Mouse (Mus musculus) heart, postnatal 0 days (tissue): ENCODE results near the gene Nr2f1.

ENCODE experiments used
- CTCF ChIP-seq: IDR thresholded peaks from 2 replicates; pipeline ENCODE4 v1.5.1; 2016; ENCODE audit warnings: antibody characterized with exemption, control low read depth, low read depth
- EP300 ChIP-seq: IDR thresholded peaks from 2 replicates; pipeline ENCODE4 v1.6.1; 2016; ENCODE audit warnings: antibody characterized with exemption, low read depth

GRCm38 (mm10) chr13:78195601-78196115 lies 3.9 kb downstream of the Nr2f1 start:
- no peak for TF ChIP-seq CTCF
- no peak for TF ChIP-seq EP300
